In the genomic region with DNA sequence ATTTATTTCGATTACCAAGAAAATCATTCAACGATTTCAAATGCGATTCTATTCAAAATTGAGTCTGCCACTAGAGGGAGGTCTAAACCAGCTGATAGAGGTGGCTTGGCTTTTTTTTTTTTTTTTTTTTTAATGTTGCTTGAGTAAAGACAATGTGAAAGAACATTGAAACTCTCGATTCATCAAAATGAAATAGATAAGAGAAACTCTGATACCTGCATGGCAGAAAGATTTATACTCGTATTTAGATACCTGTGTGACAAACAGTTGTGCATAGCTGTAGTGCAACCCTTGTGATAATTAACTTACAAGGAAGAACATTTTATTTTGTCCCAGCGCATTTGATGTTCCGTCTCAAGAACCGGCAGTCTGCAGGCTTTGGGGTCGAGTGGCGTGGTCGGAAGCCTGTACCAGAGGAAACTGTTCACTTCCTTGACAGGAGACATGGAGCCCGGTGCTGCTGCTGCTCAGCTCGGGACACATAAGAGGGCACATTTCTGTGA, we compare ENCODE assay signal across 8 mouse cellular contexts.
DNase-seq lines count a peak whose midpoint lies in the region; ATAC-seq and TF ChIP-seq lines count a peak whose summit lies in the region.

No protein-coding gene starts in this region.

- H3K4me3 ChIP-seq in forebrain, embryonic 15.5 days: peak overlapping the region; percentile 11
- H3K4me3 ChIP-seq in kidney, embryonic 15.5 days (replicated peaks): peak overlapping the region; percentile 32
- peak overlapping the region; percentile 9 for H3K4me3 ChIP-seq in midbrain, postnatal 0 days (ENCODE audit: low read depth, low read length)

- H3K27ac ChIP-seq in forebrain, embryonic 15.5 days (replicated peaks): no peak overlapping the region
- H3K27ac ChIP-seq in kidney, embryonic 15.5 days: no peak overlapping the region
- H3K27ac ChIP-seq in midbrain, postnatal 0 days (ENCODE audit: low read depth, low read length): no peak overlapping the region

- H3K9ac ChIP-seq in forebrain, embryonic 15.5 days (replicated peaks): no peak overlapping the region
- no peak overlapping the region for H3K9ac ChIP-seq in kidney, embryonic 15.5 days
- H3K9ac ChIP-seq in midbrain, postnatal 0 days (replicated peaks; ENCODE audit: low read length, poor library complexity, severe bottlenecking): no peak overlapping the region

- H3K36me3 ChIP-seq in forebrain, embryonic 15.5 days: no peaks in the 10 kb centered on the region
- no peaks in the 10 kb centered on the region for H3K36me3 ChIP-seq in kidney, embryonic 15.5 days
- H3K36me3 ChIP-seq in midbrain, postnatal 0 days (ENCODE audit: insufficient read depth, low read length): no peaks in the 10 kb centered on the region

- TF ChIP-seq CTCF in midbrain, postnatal 0 days (IDR thresholded peaks at IDR 0.05): peak; percentile 90

- 36% methylated on average over 13 of the region's 13 CpGs for WGBS in forebrain, embryonic 15.5 days
- WGBS in kidney, embryonic 15.5 days: 28% methylated on average over 13 of the region's 13 CpGs
- WGBS in midbrain, postnatal 0 days: 26% methylated on average over 13 of the region's 13 CpGs

- no peaks in the 10 kb centered on the region for H3K27me3 ChIP-seq in forebrain, embryonic 15.5 days
- H3K27me3 ChIP-seq in kidney, embryonic 15.5 days: no peaks in the 10 kb centered on the region
- no peaks in the 10 kb centered on the region for H3K27me3 ChIP-seq in midbrain, postnatal 0 days (ENCODE audit: insufficient read depth, low read length)

- peak overlapping the region; percentile 39 for H3K4me2 ChIP-seq in forebrain, embryonic 15.5 days (replicated peaks)
- peak overlapping the region; percentile 57 for H3K4me2 ChIP-seq in kidney, embryonic 15.5 days
- peak overlapping the region; percentile 42 for H3K4me2 ChIP-seq in midbrain, postnatal 0 days (ENCODE audit: low read depth, low read length, poor library complexity, severe bottlenecking)

- no peaks in the 10 kb centered on the region for H3K9me3 ChIP-seq in forebrain, embryonic 15.5 days
- H3K9me3 ChIP-seq in kidney, embryonic 15.5 days (replicated peaks): no peaks in the 10 kb centered on the region
- H3K9me3 ChIP-seq in midbrain, postnatal 0 days (ENCODE audit: low read length): no peaks in the 10 kb centered on the region

- peaks cover 4% of the 10 kb centered on the region for H3K4me1 ChIP-seq in forebrain, embryonic 15.5 days
- H3K4me1 ChIP-seq in kidney, embryonic 15.5 days: no peaks in the 10 kb centered on the region
- no peaks in the 10 kb centered on the region for H3K4me1 ChIP-seq in midbrain, postnatal 0 days (ENCODE audit: insufficient read depth, low read length)

- ATAC-seq in frontal cortex, adult (ENCODE audit: low TSS enrichment): peak; percentile 38; the same call in 1 of the 2 replicates
- ATAC-seq in forebrain, embryonic 15.5 days (replicated peaks): 0 out of 2 replicates have a peak, but pooled peaks have one; percentile 34
- ATAC-seq in kidney, embryonic 15.5 days (replicated peaks; ENCODE audit: low FRiP score): peak; percentile 43; the same call in 1 of the 2 replicates
- ATAC-seq in midbrain, postnatal 0 days (ENCODE audit: low FRiP score): no peak
- ATAC-seq in CD4-positive, CD25-positive, alpha-beta regulatory T cell, adult 4 months: no peak

- no peak for DNase-seq in frontal cortex, postnatal 14 days (ENCODE audit: low spot score in 2 of 2)
- peak; percentile 68 for DNase-seq in Muller cell, postnatal 12 days (ENCODE audit: inconsistent ontology term)
- DNase-seq in midbrain, postnatal 0 days (ENCODE audit: low spot score): peak; percentile 77
- no peak for DNase-seq in B cell, adult 2 months

Comparison
In these comparisons a context has a peak if more than half of its experiments do, and no peak if none do; other contexts are left out.
1. ATAC-seq: peak in frontal cortex, adult (single experiment), forebrain, embryonic 15.5 days (single experiment) and kidney, embryonic 15.5 days (single experiment); none in midbrain, postnatal 0 days (single experiment) and CD4-positive, CD25-positive, alpha-beta regulatory T cell, adult 4 months (single experiment).
2. DNase-seq: peak in Muller cell, postnatal 12 days (single experiment) and midbrain, postnatal 0 days (single experiment); none in frontal cortex, postnatal 14 days (0 of 2) and B cell, adult 2 months (0 of 2).
3. Peak in every context shown above with its lines, with median percentiles within 50 percentile points of each other: H3K4me2 ChIP-seq and H3K4me3 ChIP-seq.